Mouse (Mus musculus) heart, adult 2 months (tissue): ENCODE measurements around the gene Camk2d.

ENCODE experiments used
- CTCF ChIP-seq: fragments of 200-600 bp; IDR thresholded peaks from 2 replicates; pipeline ENCODE4 v1.8.1; 2022; ENCODE audit warnings: antibody characterized with exemption, mild to moderate bottlenecking, moderate library complexity
- EP300 ChIP-seq: fragments of 200-500 bp; IDR thresholded peaks from 2 replicates; pipeline ENCODE4 v1.6.1; 2011; ENCODE audit warnings: low read depth, low read length, control low read depth; ENCODE audit not compliant: insufficient read depth
- POLR2A ChIP-seq: fragments of 200-500 bp; IDR thresholded peaks from 2 replicates; pipeline ENCODE4 v1.6.1; 2011; ENCODE audit warnings: mild to moderate bottlenecking, low read depth, low read length, control low read depth; ENCODE audit not compliant: insufficient read depth

DNA sequence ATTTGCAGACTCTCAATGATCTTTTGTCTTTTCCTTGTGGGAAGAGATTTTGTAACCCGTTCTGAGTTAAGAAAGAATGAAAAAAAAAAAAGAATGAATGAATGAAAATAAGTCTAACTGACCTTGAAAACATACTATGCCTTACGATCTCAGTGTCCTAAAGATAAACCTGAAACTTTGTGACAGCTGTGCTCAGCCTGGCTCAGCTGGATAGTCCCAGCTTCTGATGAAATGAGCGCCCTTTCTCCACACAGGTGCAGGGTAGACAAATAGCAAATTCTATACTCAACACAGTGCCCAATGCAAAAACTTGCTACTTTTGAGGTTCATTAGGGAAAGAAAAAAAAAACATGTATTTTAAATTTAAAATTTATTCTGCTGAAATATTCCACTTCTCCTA lies 213.8 kb downstream of the Camk2d start:
- no peak for TF ChIP-seq EP300
- TF ChIP-seq CTCF: no peak
- TF ChIP-seq POLR2A: no peak
